Mouse (Mus musculus) heart, postnatal 25 days (tissue): ENCODE data around the gene Ccl17. TPM values are rescaled to one million over a fixed set of nuclear protein-coding genes. Genes with fewer than 3 reads are reported as not detected.
A peak's percentile ranks its signal among the peaks of the same experiment; 100 is the strongest.

Experiments
- DNase-seq: peaks from one replicate; pipeline ENCODE4 v3.0.0; 2022; ENCODE audit warnings: low spot score
- intact Hi-C: fragments of 180-260 bp; cut with DNase I; formaldehyde crosslinking; loops from one replicate; pipeline ENCODE4 v1.15.1; 2025
- total RNA-seq, 2 experiments: library from RNA; stranded (reverse); gene quantifications; 2 replicates each; pipeline ENCODE4 v1.2.3; 2021

The Ccl17 gene
- total RNA-seq, 2 experiments from 2014 or later = not detected

- intact Hi-C loops = no loop called here
- DNase-seq = no peak
Observed at GRCm38 (mm10) chr8:94787524-94788501, 22.4 kb upstream of the Ccl17 start.

- DNase-seq = no peak
- intact Hi-C loops = no loop called here
Observed at GRCm38 (mm10) chr8:94789256-94789955, 20.8 kb upstream of the Ccl17 start.

- intact Hi-C loops = no loop called here
- DNase-seq = no peak
Observed at GRCm38 (mm10) chr8:94794368-94794767, 15.9 kb upstream of the Ccl17 start.

- no peak for DNase-seq
- intact Hi-C loops = no loop called here
Observed at GRCm38 (mm10) chr8:94794782-94795181, 15.5 kb upstream of the Ccl17 start.

GRCm38 (mm10) chr8:94800278-94800968 is 9.8 kb upstream of the Ccl17 start:
- intact Hi-C loops = no loop called here
- no peak for DNase-seq

- DNase-seq = no peak
- intact Hi-C loops = no loop called here
Observed at GRCm38 (mm10) chr8:94801293-94802095, 8.8 kb upstream of the Ccl17 start.

GRCm38 (mm10) chr8:94802375-94802774 is 7.9 kb upstream of the Ccl17 start:
- DNase-seq = no peak
- intact Hi-C loops = no loop called here

- intact Hi-C loops = no loop called here
- no peak for DNase-seq
Observed at GRCm38 (mm10) chr8:94803551-94803950, 6.7 kb upstream of the Ccl17 start.

- no peak for DNase-seq
- intact Hi-C loops = no loop called here
Observed at GRCm38 (mm10) chr8:94804546-94805340, 5.5 kb upstream of the Ccl17 start.

- no peak for DNase-seq
- intact Hi-C loops = no loop called here
Observed at GRCm38 (mm10) chr8:94805811-94806210, 4.4 kb upstream of the Ccl17 start.

- intact Hi-C loops = no loop called here
- no peak for DNase-seq
Observed at GRCm38 (mm10) chr8:94807506-94807905, 2.7 kb upstream of the Ccl17 start.

GRCm38 (mm10) chr8:94808372-94808771 is 1.9 kb upstream of the Ccl17 start:
- DNase-seq = no peak
- intact Hi-C loops = no loop called here

- intact Hi-C loops = loop anchor here (2.0 to 5.0 kb wide), 3 partner anchors 26 to 284 kb away; partner anchors contain the start of genes Fam192a and Rspry1
- no peak for DNase-seq
Observed at GRCm38 (mm10) chr8:94810855-94811254, 602 bp downstream of the Ccl17 start.

- intact Hi-C loops = loop anchor here (1.0 to 5.0 kb wide), 4 partner anchors 27 to 284 kb away; partner anchors contain the start of genes Fam192a and Rspry1
- DNase-seq = no peak
Observed at GRCm38 (mm10) chr8:94811654-94812053, 1.4 kb downstream of the Ccl17 start.

- intact Hi-C loops = loop anchor here (1.0 to 5.0 kb wide), 3 partner anchors 108 to 285 kb away; partner anchors contain the start of genes Fam192a and Rspry1
- DNase-seq = peak; percentile 51
Observed at GRCm38 (mm10) chr8:94812645-94813098, 2.4 kb downstream of the Ccl17 start.

GRCm38 (mm10) chr8:94814556-94814955 is 4.3 kb downstream of the Ccl17 start:
- DNase-seq = no peak
- intact Hi-C loops = loop anchor here (2.0 to 5.0 kb wide), 3 partner anchors 94 to 287 kb away; partner anchors contain the start of genes Fam192a and Rspry1

- DNase-seq = no peak
- intact Hi-C loops = no loop called here
Observed at GRCm38 (mm10) chr8:94817933-94818332, 7.7 kb downstream of the Ccl17 start.

- intact Hi-C loops = no loop called here
Observed at GRCm38 (mm10) chr8:94819671-94820179, 9.5 kb downstream of the Ccl17 start.

More at GRCm38 (mm10) chr8:94819671-94820179, 9.5 kb downstream of the Ccl17 start:
- DNase-seq = no peak
